Mouse (Mus musculus) cerebral cortex, adult 2 months (tissue): ENCODE measurements around the gene Olfr854.

Source experiments
- WGBS: fragments of 180-500 bp; shearing (Covaris S2); methylation state at CpG from one replicate; pipeline ENCODE4 v1.1.7; 2018; 5-methylcytosine and 5-hydroxymethylcytosine counted together

Gene Olfr854

DNA sequence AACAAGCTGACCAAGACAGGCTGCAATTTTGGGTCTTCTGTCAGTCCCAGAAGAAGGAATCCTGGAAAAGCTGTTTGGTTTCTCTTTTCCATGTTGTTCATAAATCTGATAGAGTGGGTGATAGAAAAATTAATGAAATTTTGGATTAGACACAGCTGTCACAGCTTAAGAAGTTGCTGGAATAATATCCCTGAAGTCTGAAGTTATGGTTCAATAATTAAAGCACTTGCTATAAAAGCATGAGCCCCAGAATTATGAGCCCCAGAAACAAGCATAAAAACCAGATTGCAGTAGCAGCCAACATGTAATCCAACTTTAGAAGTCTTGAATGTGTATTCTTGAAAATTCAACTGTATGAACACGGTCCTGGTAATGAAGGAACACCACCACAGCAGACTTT, at the start of gene Olfr854:
TSS of gene Olfr854 (minus strand) at position 101 of the 400 bp plus-strand sequence.
- 75% methylated on average over 1 of the region's 1 CpGs for WGBS

DNA sequence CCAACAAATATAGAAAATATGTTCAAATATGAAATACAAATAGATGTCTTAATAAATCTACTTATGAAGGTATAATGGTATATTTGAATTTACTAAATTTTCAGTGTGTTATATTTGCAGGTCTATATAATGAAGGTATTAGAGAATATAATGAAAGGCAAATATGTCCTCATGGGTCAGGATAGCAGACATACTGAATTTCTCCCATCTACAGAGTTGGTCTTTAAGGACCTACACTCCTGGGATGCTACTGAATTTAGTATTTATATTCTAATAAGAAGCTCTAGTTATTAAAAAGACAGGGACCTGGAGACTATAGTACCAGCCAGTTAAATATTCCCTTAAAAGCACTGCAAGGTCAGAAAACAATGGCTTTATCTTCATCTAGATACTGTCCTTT, 15.1 kb upstream of the Olfr854 start, which contains the start of gene Olfr855:
TSS of gene Olfr855 (plus strand) at position 301 of the 400 bp plus-strand sequence.

DNA sequence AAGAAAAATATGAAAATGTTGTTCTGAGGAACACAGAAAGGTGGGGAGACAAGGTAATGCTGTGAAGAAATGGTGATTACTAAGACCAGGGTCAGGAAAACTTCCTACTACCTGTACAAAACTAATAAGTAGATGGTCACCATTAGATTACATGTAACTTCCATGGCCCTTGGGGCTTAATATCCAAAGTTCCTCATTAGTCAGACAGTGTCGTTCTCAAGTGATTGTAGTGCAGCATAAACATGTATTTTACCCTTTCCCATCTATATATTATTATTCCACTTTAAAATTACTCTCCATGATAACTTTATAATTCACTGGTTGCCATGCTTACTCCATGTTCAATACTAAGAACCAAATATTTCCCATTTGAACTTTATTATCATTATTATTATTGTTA, 26.2 kb downstream of the Olfr854 start, which contains the start of gene Olfr853:
TSS of gene Olfr853 (minus strand) at position 101 of the 400 bp plus-strand sequence.
- WGBS: 76% methylated on average over 1 of the region's 1 CpGs
